Mouse (Mus musculus) heart, postnatal 0 days (tissue): Measurements from ENCODE around the gene Mst1.

Experiments used
- CTCF ChIP-seq: IDR thresholded peaks from 2 replicates; pipeline ENCODE4 v1.5.1; 2016; ENCODE audit warnings: antibody characterized with exemption, control low read depth, low read depth
- EP300 ChIP-seq: IDR thresholded peaks from 2 replicates; pipeline ENCODE4 v1.6.1; 2016; ENCODE audit warnings: antibody characterized with exemption, low read depth

DNA sequence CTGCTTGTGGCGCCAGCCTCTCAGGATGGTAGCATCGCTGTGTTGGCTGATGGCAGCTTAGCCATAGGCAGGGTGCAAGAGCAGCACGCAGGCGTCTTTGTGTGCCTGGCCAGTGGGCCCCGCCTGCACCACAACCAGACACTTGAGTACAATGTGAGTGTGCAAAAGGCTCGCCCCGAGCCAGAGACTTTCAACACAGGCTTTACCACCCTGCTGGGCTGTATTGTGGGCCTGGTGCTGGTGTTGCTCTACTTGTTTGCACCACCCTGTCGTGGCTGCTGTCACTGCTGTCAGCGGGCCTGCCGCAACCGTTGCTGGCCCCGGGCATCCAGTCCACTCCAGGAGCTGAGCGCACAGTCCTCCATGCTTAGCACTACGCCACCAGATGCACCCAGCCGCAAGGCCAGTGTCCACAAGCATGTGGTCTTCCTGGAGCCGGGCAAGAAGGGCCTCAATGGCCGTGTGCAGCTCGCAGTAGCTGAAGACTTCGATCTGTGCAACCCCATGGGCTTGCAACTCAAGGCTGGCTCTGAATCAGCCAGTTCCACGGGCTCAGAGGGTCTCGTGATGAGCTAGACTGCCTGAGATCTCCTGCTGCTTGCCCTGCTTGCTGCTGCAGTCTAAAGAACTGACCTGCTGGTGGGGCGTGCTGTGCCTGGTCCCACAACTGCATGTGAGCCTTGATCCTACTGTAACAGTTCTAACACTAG lies 25.8 kb upstream of the Mst1 start:
- TF ChIP-seq CTCF (no peak), EP300 (no peak)
